Mouse (Mus musculus) forebrain, embryonic 14.5 days (tissue): ENCODE data around the gene Unc5a. TPM values are rescaled to one million over a fixed set of nuclear protein-coding genes. Genes with fewer than 3 reads are reported as not detected.

Experiments used
- ATAC-seq: fragments of 200-750 bp; cut with Nextera tagmentation; 2 replicates; pipeline ENCODE4 v1.8.0; 2017; ENCODE audit warnings: mild to moderate bottlenecking, moderate library complexity
- DNase-seq: peaks from one replicate; pipeline ENCODE4 v3.0.0-alpha.2; 2015; ENCODE audit warnings: low spot score
- H3K27ac ChIP-seq: fragments of 300-500 bp; sonication (generic); 2 replicates; pipeline ENCODE4 v1.5.1; 2014; ENCODE audit warnings: low read depth, mild to moderate bottlenecking, control low read depth, low read length, moderate library complexity
- H3K27me3 ChIP-seq: fragments of 300-500 bp; sonication (generic); replicated peaks from 2 replicates; pipeline ENCODE4 v1.6.1; 2014; ENCODE audit warnings: low read length, control low read depth, mixed read lengths; ENCODE audit not compliant: control insufficient read depth, insufficient read depth
- H3K36me3 ChIP-seq: fragments of 300-500 bp; sonication (generic); 2 replicates; pipeline ENCODE4 v1.6.1; 2014; ENCODE audit warnings: low read length, control low read depth; ENCODE audit not compliant: control insufficient read depth, insufficient read depth
- H3K4me1 ChIP-seq: fragments of 300-500 bp; sonication (generic); 2 replicates; pipeline ENCODE4 v1.6.1; 2014; ENCODE audit warnings: antibody characterized with exemption, low read length, control low read depth; ENCODE audit not compliant: control insufficient read depth, insufficient read depth
- H3K4me2 ChIP-seq: fragments of 300-500 bp; sonication (generic); 2 replicates; pipeline ENCODE4 v1.6.1; 2014; ENCODE audit warnings: mild to moderate bottlenecking, control low read depth, low read length
- H3K4me3 ChIP-seq: fragments of 300-500 bp; sonication (generic); 2 replicates; pipeline ENCODE4 v1.5.1; 2014; ENCODE audit warnings: low read depth, low read length, control low read depth
- H3K9ac ChIP-seq: fragments of 300-500 bp; sonication (generic); 2 replicates; pipeline ENCODE4 v1.6.1; 2014; ENCODE audit warnings: mild to moderate bottlenecking, low read length, control low read depth, moderate library complexity
- H3K9me3 ChIP-seq: fragments of 300-500 bp; sonication (generic); replicated peaks from 2 replicates; pipeline ENCODE4 v1.6.1; 2016; ENCODE audit warnings: low read length, control low read depth, mixed read lengths; ENCODE audit not compliant: control insufficient read depth
- WGBS: fragments of 180-500 bp; shearing (Covaris S2); extraction: QIAGEN DNeasy Blood & Tissue Kit; methylation state at CpG from one replicate; pipeline ENCODE4 v1.1.7; 2014; 5-methylcytosine and 5-hydroxymethylcytosine counted together
- polyA plus RNA-seq: library from polyadenylated mRNA; unstranded; fragments of >200 nt; fragmentation: Nextera tagmentation; extraction: Ambion mirVana; gene quantifications from 2 replicates; pipeline ENCODE4 v1.2.1, GENCODE M21; 2014

Gene Unc5a
- polyA plus RNA-seq, 1 experiment from 2014 or later = 12.3 TPM

GRCm38 (mm10) chr13:55024215-55024614 lies 75.0 kb downstream of the Unc5a start:
- DNase-seq (no peak), ATAC-seq (no peak)
- 94% methylated on average over 2 of the region's 2 CpGs for WGBS
- Histone ChIP-seq H3K9me3 (no peaks in the 10 kb centered on the region), H3K36me3 (peaks cover 4% of the 10 kb centered on the region), H3K4me3 (no peak overlapping the region), H3K27me3 (no peaks in the 10 kb centered on the region), H3K27ac (no peak overlapping the region), H3K4me2 (no peak overlapping the region), H3K9ac (no peak overlapping the region), H3K4me1 (no peaks in the 10 kb centered on the region)

- H3K4me3 ChIP-seq = no peak overlapping the region
- 91% methylated on average over 2 of the region's 2 CpGs for WGBS
- DNase-seq = no peak
- H3K4me1 ChIP-seq = no peaks in the 10 kb centered on the region
- no peak for ATAC-seq
- peaks cover 9% of the 10 kb centered on the region; the same call in 1 of the 2 replicates for H3K36me3 ChIP-seq
- H3K27me3 ChIP-seq = no peaks in the 10 kb centered on the region
- H3K9me3 ChIP-seq = no peaks in the 10 kb centered on the region
- H3K9ac ChIP-seq = no peak overlapping the region
- H3K4me2 ChIP-seq = no peak overlapping the region
- H3K27ac ChIP-seq = no peak overlapping the region
Observed at GRCm38 (mm10) chr13:55040016-55040415, 90.8 kb downstream of the Unc5a start.

- Histone ChIP-seq H3K36me3 (peaks cover 7% of the 10 kb centered on the region), H3K27ac (no peak overlapping the region), H3K4me1 (no peaks in the 10 kb centered on the region), H3K27me3 (no peaks in the 10 kb centered on the region), H3K4me2 (no peak overlapping the region), H3K4me3 (no peak overlapping the region), H3K9ac (no peak overlapping the region), H3K9me3 (no peaks in the 10 kb centered on the region)
- DNase-seq (peak; percentile 33), ATAC-seq (no peak)
- WGBS = 31% methylated on average over 3 of the region's 3 CpGs
Observed at GRCm38 (mm10) chr13:55047706-55048105, 98.5 kb downstream of the Unc5a start.

Other genes with a start within 250 kb of the Unc5a start
- 0.05 and 0.14 TPM in 2 replicates for gene Cdhr2, start 247.9 kb upstream of the Unc5a start, polyA plus RNA-seq
- 16.8 and 17.4 TPM in 2 replicates for gene Gprin1, start 199.5 kb upstream of the Unc5a start, polyA plus RNA-seq
- 25.7 and 31.8 TPM in 2 replicates for gene Sncb, start 182.8 kb upstream of the Unc5a start, polyA plus RNA-seq
- gene Eif4e1b, start 165.4 kb upstream of the Unc5a start, polyA plus RNA-seq = not detected in 2 replicates
- 16.0 and 16.3 TPM in 2 replicates for gene Tspan17, start 160.0 kb upstream of the Unc5a start, polyA plus RNA-seq
- 0.80 and 1.1 TPM in 2 replicates for gene Hk3, start 72.0 kb downstream of the Unc5a start, polyA plus RNA-seq
- 20.7 and 23.5 TPM in 2 replicates for gene Uimc1, start 150.9 kb downstream of the Unc5a start, polyA plus RNA-seq
- gene Zfp346, start 155.9 kb downstream of the Unc5a start, polyA plus RNA-seq = 20.3 and 20.8 TPM in 2 replicates
- not detected in 2 replicates for gene Gm17617, start 184.1 kb downstream of the Unc5a start, polyA plus RNA-seq
- 0.30 and 1.1 TPM in 2 replicates for gene Fgfr4, start 203.2 kb downstream of the Unc5a start, polyA plus RNA-seq